Mouse (Mus musculus): Measurements from ENCODE around the gene Sulf2.

- TF ChIP-seq CTCF (conservative IDR thresholded peaks at IDR 0.05 in 1 of 2, IDR thresholded peaks at IDR 0.05 in 1 of 2; ENCODE audit: low read depth in 2 of 2, low read length in 2 of 2): no peak; a peak in 1 of 4 replicates
- TF ChIP-seq HCFC1 (IDR thresholded peaks at IDR 0.05; ENCODE audit: low read depth, low read length): no peak
- no peak for TF ChIP-seq EP300 (IDR thresholded peaks at IDR 0.05; ENCODE audit: low read length)
- no peak for TF ChIP-seq BHLHE40 (IDR thresholded peaks at IDR 0.05; ENCODE audit: low read depth, low read length)
- TF ChIP-seq POLR2A (IDR thresholded peaks at IDR 0.05; ENCODE audit: low read depth, low read length): no peak
- TF ChIP-seq CHD1 (IDR thresholded peaks at IDR 0.05; ENCODE audit: low read depth, low read length): no peak
- no peak for TF ChIP-seq ZKSCAN1 (IDR thresholded peaks at IDR 0.05; ENCODE audit: borderline replicate concordance, low read depth, low read length)
- TF ChIP-seq NRF1 (IDR thresholded peaks at IDR 0.05; ENCODE audit: low read depth, low read length): no peak
- TF ChIP-seq E2F4 (IDR thresholded peaks at IDR 0.05; ENCODE audit: insufficient replicate concordance, low read depth, low read length): no peak
- TF ChIP-seq POLR2AphosphoS2 (IDR thresholded peaks at IDR 0.05; ENCODE audit: low read depth, low read length): no peak
- TF ChIP-seq MAX (IDR thresholded peaks at IDR 0.05; ENCODE audit: low read length): no peak
These were observed 38.0 kb upstream of the Sulf2 start for GRCm38 (mm10) chr2:166193509-166193908.
